Mouse (Mus musculus): Measurements from ENCODE around the gene Lenep.

GRCm38 (mm10) chr3:89355512-89355902 is 47.1 kb downstream of the Lenep start:
- TF ChIP-seq EP300 (IDR thresholded peaks at IDR 0.05; ENCODE audit: low read length) = no peak
- no peak for TF ChIP-seq CTCF (conservative IDR thresholded peaks at IDR 0.05 in 1 of 2, IDR thresholded peaks at IDR 0.05 in 1 of 2; ENCODE audit: low read depth in 2 of 2, low read length in 2 of 2)
- no peak for TF ChIP-seq RAD21 (IDR thresholded peaks at IDR 0.05; ENCODE audit: low read depth, low read length)
- no peak for TF ChIP-seq ELF1 (IDR thresholded peaks at IDR 0.05; ENCODE audit: low read depth, low read length)
- no peak for TF ChIP-seq MAX (IDR thresholded peaks at IDR 0.05; ENCODE audit: low read length)
- no peak for TF ChIP-seq POLR2A (IDR thresholded peaks at IDR 0.05; ENCODE audit: low read depth, low read length)
